Mouse (Mus musculus): ENCODE results near the gene Adamts16.

Gene Adamts16

GRCm38 (mm10) chr13:70831041-70831440, 10.6 kb downstream of the Adamts16 start:
- DNase-seq, result no peak

- no peak for DNase-seq
Observed at GRCm38 (mm10) chr13:70827507-70827906, 14.1 kb downstream of the Adamts16 start.

DNA sequence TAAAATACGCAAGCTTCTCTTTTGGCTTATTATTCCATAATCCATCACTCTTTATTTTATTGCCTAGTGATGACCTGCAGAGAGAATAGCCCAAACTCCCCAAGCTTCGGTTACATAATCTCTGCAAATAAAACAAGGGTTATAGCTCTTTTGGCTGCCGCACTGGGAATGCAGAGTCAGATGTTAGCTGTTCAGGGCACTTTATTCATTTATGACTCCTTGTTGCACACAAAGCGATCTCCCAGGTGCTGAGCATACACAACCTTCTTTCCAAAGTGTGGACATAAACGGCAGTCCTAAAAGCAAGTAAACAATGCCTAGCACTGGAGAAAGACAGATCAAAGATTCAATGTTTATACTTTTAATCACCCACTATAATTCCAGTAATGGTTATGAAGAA, 16.3 kb downstream of the Adamts16 start:
- DNase-seq, result no peak

DNA sequence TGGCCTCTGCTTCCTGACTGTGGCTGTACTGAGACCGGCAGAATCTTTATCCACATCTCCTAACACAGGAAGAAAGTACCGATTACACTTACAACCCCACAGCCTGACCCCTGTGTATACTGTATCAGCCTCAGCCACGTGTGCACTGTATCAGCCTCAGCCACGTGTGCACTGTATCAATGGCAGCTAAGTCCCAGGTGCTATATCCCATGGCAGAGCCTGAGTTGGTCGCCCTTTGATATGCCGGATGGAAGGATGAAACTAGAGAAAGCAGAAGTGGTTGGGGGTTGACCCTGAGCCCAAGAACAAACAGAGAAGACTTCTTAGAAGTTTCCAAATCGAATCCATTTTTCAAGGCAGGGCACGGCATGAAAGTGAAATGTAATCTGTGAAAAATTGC, 17.9 kb downstream of the Adamts16 start:
- DNase-seq, result no peak

- DNase-seq, result no peak
Observed at GRCm38 (mm10) chr13:70818982-70819381, 22.6 kb downstream of the Adamts16 start.

DNA sequence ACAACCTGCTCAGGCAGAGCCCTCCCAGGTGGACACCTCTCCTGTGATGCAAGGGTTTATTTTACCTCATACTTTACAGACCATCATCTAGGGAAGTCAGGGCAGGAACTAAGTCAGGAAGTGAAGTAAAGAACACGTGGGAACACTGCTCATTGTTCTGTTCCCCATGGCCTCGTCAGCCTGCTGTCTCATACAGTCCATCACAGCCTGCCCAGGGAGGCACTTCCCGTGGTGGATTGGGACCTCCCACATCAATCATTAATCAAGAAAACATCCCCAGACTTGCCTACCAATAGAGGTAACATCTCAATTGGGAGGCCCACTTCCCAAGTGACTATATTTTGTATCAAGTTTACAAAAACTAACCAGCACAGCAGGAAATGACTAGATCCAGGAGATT, 27.2 kb downstream of the Adamts16 start:
- no peak for DNase-seq

- no peak for DNase-seq
Observed at GRCm38 (mm10) chr13:70805506-70805905, 36.1 kb downstream of the Adamts16 start.

GRCm38 (mm10) chr13:70802849-70803248, 38.8 kb downstream of the Adamts16 start:
- DNase-seq, result peak; percentile 33

DNA sequence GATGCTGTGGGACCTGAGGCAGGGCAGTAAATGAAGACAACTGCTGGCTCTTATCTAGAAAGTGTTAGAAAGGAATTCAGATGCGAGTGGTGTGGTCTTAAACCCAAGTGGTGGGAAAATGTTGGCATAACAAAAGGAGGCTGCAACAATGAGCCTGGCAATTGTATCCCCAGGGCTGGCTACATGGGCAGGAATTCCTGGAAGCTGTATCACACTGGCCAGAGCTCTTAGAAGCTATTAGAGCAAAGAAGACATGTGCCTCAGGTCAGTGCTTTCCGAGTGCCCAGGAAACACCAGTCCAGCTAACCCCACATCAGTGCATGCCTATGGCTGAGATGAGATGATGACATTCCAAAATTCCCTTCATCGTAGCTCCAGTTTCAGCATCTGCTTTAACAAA, 42.3 kb downstream of the Adamts16 start:
- DNase-seq, result no peak

DNA sequence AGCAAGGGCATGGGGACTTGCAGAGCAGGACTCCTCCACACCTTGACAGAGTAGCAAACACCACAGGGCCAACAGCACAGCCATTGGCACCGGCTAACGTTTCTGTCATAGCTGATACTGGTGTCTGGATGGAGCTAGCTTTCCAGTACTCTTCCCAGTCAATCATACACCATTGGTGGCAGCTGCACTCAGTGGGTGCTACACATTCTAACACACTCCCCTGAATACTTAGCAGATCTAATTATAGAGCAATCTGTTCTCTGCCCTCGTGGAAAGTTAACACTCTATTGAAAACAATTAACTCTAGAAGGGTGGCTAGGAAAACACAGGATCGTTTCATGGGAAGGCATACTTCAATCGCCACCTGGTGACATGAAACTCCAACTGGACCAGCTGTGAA, 43.2 kb downstream of the Adamts16 start:
- DNase-seq, result no peak

- peak; percentile 25 for DNase-seq
Observed at GRCm38 (mm10) chr13:70794074-70794572, 47.5 kb downstream of the Adamts16 start.

DNA sequence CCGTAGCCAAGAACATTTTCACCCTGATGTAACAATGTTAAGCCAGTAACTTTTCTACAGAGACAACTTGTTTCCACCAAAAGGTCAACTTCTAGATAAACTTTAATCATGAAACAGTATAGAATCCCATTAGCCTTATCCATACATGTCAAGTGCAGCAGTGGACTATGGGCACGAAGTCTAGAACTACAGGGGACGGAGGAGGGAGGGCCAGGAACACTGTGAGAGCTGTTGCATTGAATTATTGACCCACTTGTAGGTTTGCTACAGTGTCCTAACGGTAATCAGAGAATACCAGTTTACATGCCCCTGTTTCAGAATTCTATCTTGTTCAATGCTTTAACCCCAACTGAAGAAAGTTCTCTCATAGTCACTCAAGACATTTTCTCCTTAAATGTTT, 48.0 kb downstream of the Adamts16 start:
- DNase-seq, result no peak

GRCm38 (mm10) chr13:70792950-70793349, 48.7 kb downstream of the Adamts16 start:
- no peak for DNase-seq

GRCm38 (mm10) chr13:70789806-70790205, 51.8 kb downstream of the Adamts16 start:
- DNase-seq, result no peak

- no peak for DNase-seq
Observed at GRCm38 (mm10) chr13:70789022-70789421, 52.6 kb downstream of the Adamts16 start.

DNA sequence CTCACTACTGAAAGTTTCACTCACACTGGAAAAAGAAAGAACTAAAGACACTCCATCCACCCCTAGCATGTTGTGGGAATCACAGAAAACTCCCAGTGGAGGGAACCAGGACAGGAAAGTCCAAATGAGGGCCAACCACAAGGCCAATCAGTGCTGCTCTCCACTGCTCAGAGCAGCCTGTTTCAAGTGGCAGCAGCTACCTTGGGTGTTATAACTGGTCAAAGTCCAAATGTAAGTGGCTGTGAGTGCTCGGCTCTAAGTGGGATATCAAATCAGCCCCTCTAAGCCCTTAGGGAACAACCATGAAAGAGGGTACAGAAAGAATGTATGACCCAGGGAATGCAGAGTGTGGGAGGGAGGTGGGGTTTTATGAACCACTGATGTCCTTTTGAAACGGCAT, 56.5 kb downstream of the Adamts16 start:
- DNase-seq, result no peak

DNA sequence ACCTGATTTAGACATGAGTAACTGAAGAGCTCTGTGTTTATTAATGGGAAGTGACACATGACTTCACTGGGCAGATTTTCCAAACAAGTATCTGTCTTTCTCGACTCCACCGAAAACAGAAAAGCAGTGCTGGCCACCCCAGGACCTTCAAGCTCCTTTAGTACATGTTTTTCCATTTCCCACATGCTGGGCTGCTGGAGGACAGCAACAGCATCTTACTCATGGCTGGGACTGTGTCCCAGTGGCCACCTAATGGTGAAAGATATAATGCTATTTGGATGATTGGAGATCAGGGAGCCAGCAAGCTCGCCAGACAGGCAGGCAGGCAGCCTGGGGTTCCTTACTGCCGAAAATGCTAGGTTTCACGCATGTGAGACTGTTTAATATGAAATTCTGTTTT, 57.5 kb downstream of the Adamts16 start:
- no peak for DNase-seq

GRCm38 (mm10) chr13:70779781-70780180, 61.8 kb downstream of the Adamts16 start:
- no peak for DNase-seq

DNA sequence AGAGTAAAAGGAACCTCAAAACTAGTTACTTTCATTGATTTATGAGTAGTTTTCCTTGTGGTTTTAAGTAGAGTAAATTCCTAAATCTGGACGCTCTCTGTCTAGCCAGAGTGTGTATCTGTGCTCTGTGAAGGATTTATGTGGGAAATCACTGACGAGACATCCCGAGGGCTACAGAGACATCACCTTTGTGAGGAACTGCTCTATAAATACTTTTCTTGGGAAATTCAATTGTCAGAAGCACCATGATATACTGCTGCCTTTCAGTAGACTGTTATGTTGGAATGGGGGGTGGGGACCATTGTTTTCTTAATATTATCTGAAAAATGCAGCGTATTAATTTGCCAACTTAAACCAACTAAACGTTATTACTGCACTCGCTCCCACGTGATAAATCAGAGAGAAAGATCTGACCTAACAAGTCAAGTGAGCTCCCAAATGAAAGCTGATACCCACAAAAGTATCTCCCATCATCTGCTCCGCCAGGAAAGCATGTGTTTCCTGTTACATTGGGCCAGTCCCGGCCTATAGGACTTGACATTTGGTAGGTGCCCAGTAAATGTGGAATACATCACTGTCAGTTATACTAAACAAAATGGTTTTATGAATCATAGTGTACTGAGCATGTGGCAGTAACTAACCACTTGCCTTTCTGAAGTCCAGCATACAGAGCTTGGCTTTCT, 62.6 kb downstream of the Adamts16 start:
- no peak for DNase-seq

- no peak for DNase-seq
Observed at GRCm38 (mm10) chr13:70771100-70771499, 70.5 kb downstream of the Adamts16 start.

DNA sequence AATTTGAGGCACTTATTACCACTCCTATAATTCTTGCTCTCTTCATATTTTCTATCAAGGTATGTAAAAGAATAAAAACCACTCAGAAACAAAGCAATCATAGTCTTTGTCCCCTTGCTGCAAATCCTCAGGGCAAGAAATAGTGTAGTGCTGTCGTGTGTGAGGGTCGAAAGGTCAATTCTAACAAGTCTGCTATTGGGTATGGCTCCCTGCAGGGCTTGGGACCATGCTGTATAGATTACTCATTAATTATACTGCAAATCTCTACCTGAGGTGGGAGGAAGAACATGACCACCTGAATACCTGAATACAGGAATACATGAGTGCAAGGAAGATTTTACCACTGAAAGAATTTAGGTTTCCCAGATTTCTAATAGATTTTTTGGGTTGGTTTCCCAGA, 72.5 kb downstream of the Adamts16 start:
- no peak for DNase-seq

DNA sequence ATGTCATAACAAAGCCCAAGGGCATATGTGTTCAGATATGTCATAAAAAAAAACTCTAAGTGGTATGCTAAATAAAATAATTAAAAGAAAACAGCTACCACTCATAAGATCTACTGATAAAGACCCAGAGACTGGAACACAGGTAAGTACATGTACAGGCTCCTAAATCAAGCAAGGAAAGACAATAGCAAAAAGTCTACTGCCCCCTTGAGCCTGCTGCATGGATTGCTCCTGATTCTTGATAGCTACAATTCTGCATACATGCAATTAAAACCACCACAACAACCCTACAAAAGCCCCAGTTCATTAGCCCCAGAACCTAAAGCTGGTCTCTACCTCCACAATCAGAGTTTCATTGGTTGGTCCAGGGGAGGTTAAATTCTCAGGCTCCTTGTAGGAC, 74.1 kb downstream of the Adamts16 start:
- DNase-seq, result peak; percentile 27

- DNase-seq, result no peak
Observed at GRCm38 (mm10) chr13:70764682-70765081, 76.9 kb downstream of the Adamts16 start.

DNA sequence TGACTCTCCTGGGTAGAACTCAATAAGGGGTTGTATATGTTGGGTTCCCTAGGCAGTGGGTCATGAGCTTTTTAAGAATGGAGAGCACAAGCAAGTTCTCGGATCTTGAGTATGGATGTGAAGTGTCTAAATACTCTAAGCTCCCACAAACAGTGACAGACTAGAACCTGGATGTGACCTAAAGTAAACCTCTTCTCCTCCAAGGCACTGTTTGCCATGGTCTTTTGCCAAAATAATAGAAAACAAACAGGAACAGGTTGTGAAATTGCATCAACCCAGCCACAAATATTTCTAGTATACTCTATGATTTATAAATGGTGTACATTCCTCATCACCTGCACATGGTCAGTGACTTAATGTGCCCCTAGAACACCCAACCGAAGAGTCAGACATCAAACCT, 79.0 kb downstream of the Adamts16 start:
- DNase-seq, result no peak

GRCm38 (mm10) chr13:70761312-70761711, 80.3 kb downstream of the Adamts16 start:
- DNase-seq, result no peak
